Mouse (Mus musculus): ENCODE measurements around the gene Tmem88.

GRCm38 (mm10) chr11:69432640-69432982 is 34.6 kb upstream of the Tmem88 start:
- TF ChIP-seq CTCF (IDR thresholded peaks at IDR 0.05; ENCODE audit: low read depth) (no peak), EP300 (IDR thresholded peaks at IDR 0.05; ENCODE audit: low read depth) (no peak)
